Mouse (Mus musculus) hindbrain, embryonic 16.5 days (tissue): ENCODE measurements around the gene Gla. TPM values are rescaled to one million over a fixed set of nuclear protein-coding genes. Genes with fewer than 3 reads are reported as not detected.
A peak's percentile ranks its signal among the peaks of the same experiment; 100 is the strongest.

Experiments
- ATAC-seq: fragments of 200-750 bp; cut with Nextera tagmentation; 2 replicates; pipeline ENCODE4 v1.8.0; 2017; ENCODE audit warnings: moderate TSS enrichment, moderate library complexity
- H3K27ac ChIP-seq: fragments of 300-500 bp; sonication (generic); 2 replicates; pipeline ENCODE4 v1.5.1; 2014; ENCODE audit warnings: low read depth, mild to moderate bottlenecking, control low read depth, low read length, moderate library complexity
- H3K27me3 ChIP-seq: fragments of 300-500 bp; sonication (generic); replicated peaks from 2 replicates; pipeline ENCODE4 v1.6.1; 2014; ENCODE audit warnings: low read length; ENCODE audit not compliant: control insufficient read depth, insufficient read depth
- H3K36me3 ChIP-seq: fragments of 300-500 bp; sonication (generic); 2 replicates; pipeline ENCODE4 v1.6.1; 2014; ENCODE audit warnings: mild to moderate bottlenecking, low read length, moderate library complexity, mixed read lengths; ENCODE audit not compliant: control insufficient read depth, insufficient read depth
- H3K4me1 ChIP-seq: fragments of 300-500 bp; sonication (generic); 2 replicates; pipeline ENCODE4 v1.6.1; 2014; ENCODE audit warnings: low read depth, low read length; ENCODE audit not compliant: control insufficient read depth, insufficient read depth
- H3K4me2 ChIP-seq: fragments of 300-500 bp; sonication (generic); 2 replicates; pipeline ENCODE4 v1.6.1; 2014; ENCODE audit warnings: mild to moderate bottlenecking, low read length, control low read depth, moderate library complexity
- H3K4me3 ChIP-seq: fragments of 300-500 bp; sonication (generic); 2 replicates; pipeline ENCODE4 v1.5.1; 2014; ENCODE audit warnings: mild to moderate bottlenecking, low read length, control low read depth, moderate library complexity
- H3K9ac ChIP-seq: fragments of 300-500 bp; sonication (generic); 2 replicates; pipeline ENCODE4 v1.6.1; 2014; ENCODE audit warnings: low read depth, mild to moderate bottlenecking, control low read depth, low read length, moderate library complexity
- H3K9me3 ChIP-seq: fragments of 300-500 bp; sonication (generic); 2 replicates; pipeline ENCODE4 v1.6.1; 2014; ENCODE audit warnings: mild to moderate bottlenecking, low read length, moderate library complexity; ENCODE audit not compliant: control insufficient read depth
- whole genome bisulfite sequencing: fragments of 180-500 bp; shearing (Covaris S2); extraction: QIAGEN DNeasy Blood & Tissue Kit; methylation state at CpG from one replicate; pipeline ENCODE4 v1.1.7; 2014; 5-methylcytosine and 5-hydroxymethylcytosine counted together
- polyA plus RNA-seq: library from polyadenylated mRNA; unstranded; fragments of >200 nt; fragmentation: Nextera tagmentation; extraction: Ambion mirVana; gene quantifications from 2 replicates; pipeline ENCODE4 v1.2.1, GENCODE M21; 2015

Gene Gla
- polyA plus RNA-seq, 1 experiment from 2014 or later, result 3.9 TPM

GRCm38 (mm10) chrX:134623350-134623749 lies 22.4 kb upstream of the Gla start:
- ATAC-seq, result no peak
- H3K4me2 ChIP-seq, result no peak overlapping the region
- H3K27ac ChIP-seq, result no peak overlapping the region
- H3K9ac ChIP-seq, result no peak overlapping the region
- H3K4me3 ChIP-seq, result no peak overlapping the region
- peaks cover 4% of the 10 kb centered on the region for H3K4me1 ChIP-seq
- no peaks in the 10 kb centered on the region for H3K27me3 ChIP-seq
- H3K36me3 ChIP-seq, result no peaks in the 10 kb centered on the region
- 90% methylated on average over 4 of the region's 4 CpGs for WGBS
- no peaks in the 10 kb centered on the region for H3K9me3 ChIP-seq

GRCm38 (mm10) chrX:134621685-134622084 lies 20.8 kb upstream of the Gla start:
- Histone ChIP-seq H3K27me3 (no peaks in the 10 kb centered on the region), H3K4me3 (no peak overlapping the region), H3K4me1 (peaks cover 4% of the 10 kb centered on the region), H3K36me3 (no peaks in the 10 kb centered on the region), H3K9me3 (no peaks in the 10 kb centered on the region), H3K4me2 (no peak overlapping the region), H3K9ac (no peak overlapping the region), H3K27ac (no peak overlapping the region)
- 77% methylated on average over 3 of the region's 3 CpGs for WGBS
- no peak for ATAC-seq

- Histone ChIP-seq H3K27ac (peak overlapping the region; percentile 59), H3K9me3 (no peaks in the 10 kb centered on the region), H3K9ac (no peak overlapping the region), H3K4me2 (no peak overlapping the region), H3K27me3 (no peaks in the 10 kb centered on the region), H3K36me3 (no peaks in the 10 kb centered on the region), H3K4me1 (peaks cover 4% of the 10 kb centered on the region), H3K4me3 (no peak overlapping the region)
- ATAC-seq, result peak; percentile 78
- 25% methylated on average over 8 of the region's 8 CpGs for WGBS
These were observed 19.4 kb upstream of the Gla start for GRCm38 (mm10) chrX:134620254-134620865.

GRCm38 (mm10) chrX:134619695-134620094 lies 18.8 kb upstream of the Gla start:
- Histone ChIP-seq H3K4me1 (peaks cover 4% of the 10 kb centered on the region), H3K4me3 (no peak overlapping the region), H3K9me3 (no peaks in the 10 kb centered on the region), H3K27me3 (no peaks in the 10 kb centered on the region), H3K4me2 (no peak overlapping the region), H3K9ac (0 out of 2 replicates have a peak overlapping the region, but pooled peaks have one; percentile 27), H3K27ac (peak overlapping the region; percentile 54), H3K36me3 (no peaks in the 10 kb centered on the region)
- 31% methylated on average over 9 of the region's 9 CpGs for WGBS
- peak; percentile 42; the same call in 1 of the 2 replicates for ATAC-seq

- H3K9ac ChIP-seq, result no peak overlapping the region
- H3K4me2 ChIP-seq, result no peak overlapping the region
- H3K4me3 ChIP-seq, result no peak overlapping the region
- no peaks in the 10 kb centered on the region for H3K27me3 ChIP-seq
- no peak for ATAC-seq
- no peak overlapping the region for H3K27ac ChIP-seq
- H3K36me3 ChIP-seq, result no peaks in the 10 kb centered on the region
- no peaks in the 10 kb centered on the region for H3K4me1 ChIP-seq
- 59% methylated on average over 2 of the region's 2 CpGs for WGBS
- H3K9me3 ChIP-seq, result no peaks in the 10 kb centered on the region
These were observed 13.4 kb upstream of the Gla start for GRCm38 (mm10) chrX:134614306-134614705.

GRCm38 (mm10) chrX:134612285-134612959 lies 11.5 kb upstream of the Gla start:
- Histone ChIP-seq H3K36me3 (no peaks in the 10 kb centered on the region), H3K4me3 (peak overlapping the region; percentile 35), H3K9me3 (no peaks in the 10 kb centered on the region), H3K9ac (peak overlapping the region; percentile 55), H3K27ac (peak overlapping the region; percentile 78), H3K4me1 (no peaks in the 10 kb centered on the region), H3K27me3 (no peaks in the 10 kb centered on the region), H3K4me2 (peak overlapping the region; percentile 57)
- WGBS, result 19% methylated on average over 15 of the region's 15 CpGs
- ATAC-seq, result peak; percentile 90

GRCm38 (mm10) chrX:134610984-134611383 lies 10.1 kb upstream of the Gla start:
- ATAC-seq, result no peak
- no peak overlapping the region for H3K4me2 ChIP-seq
- WGBS, result 91% methylated on average over 4 of the region's 4 CpGs
- no peaks in the 10 kb centered on the region for H3K4me1 ChIP-seq
- no peak overlapping the region for H3K27ac ChIP-seq
- H3K4me3 ChIP-seq, result no peak overlapping the region
- H3K9me3 ChIP-seq, result no peaks in the 10 kb centered on the region
- no peaks in the 10 kb centered on the region for H3K27me3 ChIP-seq
- no peak overlapping the region for H3K9ac ChIP-seq
- H3K36me3 ChIP-seq, result no peaks in the 10 kb centered on the region

GRCm38 (mm10) chrX:134609472-134609871 lies 8.5 kb upstream of the Gla start:
- H3K9ac ChIP-seq, result no peak overlapping the region
- WGBS, result 31% methylated on average over 4 of the region's 4 CpGs
- H3K27me3 ChIP-seq, result no peaks in the 10 kb centered on the region
- no peak overlapping the region for H3K4me2 ChIP-seq
- H3K4me1 ChIP-seq, result no peaks in the 10 kb centered on the region
- no peak overlapping the region for H3K27ac ChIP-seq
- ATAC-seq, result no peak
- no peaks in the 10 kb centered on the region for H3K9me3 ChIP-seq
- H3K36me3 ChIP-seq, result no peaks in the 10 kb centered on the region
- H3K4me3 ChIP-seq, result no peak overlapping the region

- peak; percentile 87 for ATAC-seq
These were observed 625 bp upstream of the Gla start for GRCm38 (mm10) chrX:134601380-134602120.

More at GRCm38 (mm10) chrX:134601380-134602120, 625 bp upstream of the Gla start:
- no peaks in the 10 kb centered on the region for H3K4me1 ChIP-seq
- peak overlapping the region; percentile 93 for H3K27ac ChIP-seq
- H3K36me3 ChIP-seq, result no peaks in the 10 kb centered on the region
- peak overlapping the region; percentile 62 for H3K9ac ChIP-seq
- H3K9me3 ChIP-seq, result no peaks in the 10 kb centered on the region
- peak overlapping the region; percentile 59 for H3K4me2 ChIP-seq
- 23% methylated on average over 37 of the region's 43 CpGs for WGBS
- peak overlapping the region; percentile 53 for H3K4me3 ChIP-seq
- no peaks in the 10 kb centered on the region for H3K27me3 ChIP-seq
